Mouse (Mus musculus): ENCODE results near the gene Zfp445. TPM values are rescaled to one million over a fixed set of nuclear protein-coding genes. Genes with fewer than 3 reads are reported as not detected.

The Zfp445 gene
- polyA plus RNA-seq (2015; fragmentation: Nextera tagmentation; extraction: Ambion mirVana) = 96.8 and 102 TPM in 2 replicates

- peaks cover 21% of the 10 kb centered on the region for H3K36me3 ChIP-seq
- peak; percentile 93 for ATAC-seq (ENCODE audit: low FRiP score)
- WGBS = 2% methylated on average over 34 of the region's 34 CpGs
- peaks cover 8% of the 10 kb centered on the region; the same call in 1 of the 2 replicates for H3K27me3 ChIP-seq
- peak within 1 kb of the TSS; percentile 68 for H3K4me2 ChIP-seq
- peak within 1 kb of the TSS; percentile 81 for H3K27ac ChIP-seq
- peaks cover 17% of the 10 kb centered on the region for H3K4me1 ChIP-seq (replicated peaks)
- peak within 1 kb of the TSS; percentile 88 for H3K9ac ChIP-seq
- H3K9me3 ChIP-seq = peaks cover 13% of the 10 kb centered on the region; the same call in 1 of the 2 replicates
- peak within 1 kb of the TSS; percentile 67 for H3K4me3 ChIP-seq
Measured at GRCm38 (mm10) chr9:122865697-122866166, at the start of gene Zfp445. TSS of gene Zfp445 (minus strand) at chr9:122866006.

GRCm38 (mm10) chr9:122902717-122903535 is 37.1 kb upstream of the Zfp445 start:
- peak overlapping the region; percentile 54 for H3K4me3 ChIP-seq
- H3K27ac ChIP-seq = peak overlapping the region; percentile 81
- H3K9ac ChIP-seq = peak overlapping the region; percentile 82
- peaks cover 22% of the 10 kb centered on the region for H3K36me3 ChIP-seq
- H3K4me1 ChIP-seq (replicated peaks) = peaks cover 16% of the 10 kb centered on the region
- peak overlapping the region; percentile 71 for H3K4me2 ChIP-seq
- no peaks in the 10 kb centered on the region for H3K27me3 ChIP-seq
- peaks cover 3% of the 10 kb centered on the region for H3K9me3 ChIP-seq
- ATAC-seq (ENCODE audit: low FRiP score) = peak; percentile 99
- 15% methylated on average over 32 of the region's 32 CpGs for WGBS

DNA sequence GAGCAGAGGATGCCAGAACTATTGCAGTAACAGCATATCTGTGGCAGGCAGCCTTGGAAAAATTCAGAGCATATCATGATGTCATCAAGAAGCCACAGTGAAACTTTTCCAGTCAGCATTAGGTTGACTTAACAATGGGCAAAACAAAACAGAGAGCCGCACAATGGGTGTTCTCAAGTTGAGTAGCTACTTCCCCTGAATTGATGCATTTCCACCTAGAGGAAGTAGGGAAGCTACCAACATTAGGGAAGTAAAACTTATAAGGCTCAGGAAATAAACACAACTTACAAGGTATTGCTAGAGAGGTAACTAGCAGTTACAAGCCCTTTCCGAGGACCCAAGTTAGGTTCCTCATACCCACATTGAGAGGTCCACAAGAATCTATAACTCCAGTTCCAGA is 35.2 kb upstream of the Zfp445 start:
- Histone ChIP-seq H3K4me1 (replicated peaks) (peaks cover 16% of the 10 kb centered on the region), H3K9ac (no peak overlapping the region), H3K9me3 (peaks cover 1% of the 10 kb centered on the region; the same call in 1 of the 2 replicates), H3K4me2 (no peak overlapping the region), H3K27ac (no peak overlapping the region), H3K36me3 (peaks cover 19% of the 10 kb centered on the region), H3K4me3 (no peak overlapping the region), H3K27me3 (no peaks in the 10 kb centered on the region)
- ATAC-seq (ENCODE audit: low FRiP score) = no peak
- 92% methylated on average over 2 of the region's 2 CpGs for WGBS

- H3K9me3 ChIP-seq = no peaks in the 10 kb centered on the region
- peak; percentile 95 for ATAC-seq (ENCODE audit: low FRiP score)
- peak overlapping the region; percentile 82 for H3K4me2 ChIP-seq
- WGBS = 7% methylated on average over 54 of the region's 54 CpGs
- peak overlapping the region; percentile 73 for H3K4me3 ChIP-seq
- peaks cover 8% of the 10 kb centered on the region; the same call in 1 of the 2 replicates for H3K27me3 ChIP-seq
- peaks cover 12% of the 10 kb centered on the region for H3K4me1 ChIP-seq (replicated peaks)
- H3K36me3 ChIP-seq = peaks cover 27% of the 10 kb centered on the region
- peak overlapping the region; percentile 69 for H3K27ac ChIP-seq
- peak overlapping the region; percentile 85 for H3K9ac ChIP-seq
Measured at GRCm38 (mm10) chr9:122886372-122887179, 20.8 kb upstream of the Zfp445 start.

DNA sequence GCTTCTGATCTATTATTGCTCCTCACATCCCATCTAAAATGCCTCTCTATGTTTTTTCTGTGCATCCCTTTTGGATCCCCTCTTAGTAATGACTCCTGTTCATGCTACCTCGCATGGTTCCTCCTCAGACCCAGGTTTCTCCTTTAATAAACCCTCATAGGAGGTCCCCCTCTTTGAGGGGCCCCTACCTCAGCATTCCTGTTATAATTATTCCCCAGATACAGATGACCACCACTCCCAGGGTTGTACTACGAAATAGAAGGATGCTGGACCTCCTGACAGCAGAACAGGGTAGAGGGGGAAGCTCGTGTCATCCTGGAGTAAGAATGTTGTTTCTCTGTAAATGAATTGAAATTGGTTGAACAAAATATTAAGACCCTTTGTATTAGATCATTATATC is 19.6 kb upstream of the Zfp445 start, which contains the start of gene Zkscan7:
Zkscan7 (plus strand) TSS at position 301 of the 400 bp plus-strand sequence.
- no peak for ATAC-seq (ENCODE audit: low FRiP score)
- WGBS = 88% methylated on average over 3 of the region's 3 CpGs
- peak within 1 kb of the TSS; percentile 85 for H3K9ac ChIP-seq

GRCm38 (mm10) chr9:122875145-122875544 is 9.3 kb upstream of the Zfp445 start:
- Histone ChIP-seq H3K4me2 (no peak overlapping the region), H3K9me3 (no peaks in the 10 kb centered on the region), H3K9ac (no peak overlapping the region), H3K27me3 (peaks cover 10% of the 10 kb centered on the region; the same call in 1 of the 2 replicates), H3K4me3 (no peak overlapping the region), H3K36me3 (no peaks in the 10 kb centered on the region), H3K27ac (no peak overlapping the region), H3K4me1 (replicated peaks) (no peaks in the 10 kb centered on the region)
- 91% methylated on average over 2 of the region's 2 CpGs for WGBS
- ATAC-seq (ENCODE audit: low FRiP score) = no peak

More for the DNA sequence above, 19.6 kb upstream of the Zfp445 start, which contains the start of gene Zkscan7:
- Histone ChIP-seq H3K4me2 (peak within 1 kb of the TSS; percentile 82), H3K27ac (peak within 1 kb of the TSS; percentile 48; the same call in 1 of the 2 replicates), H3K4me3 (peak within 1 kb of the TSS; percentile 73), H3K27me3 (peaks cover 8% of the 10 kb centered on the region; the same call in 1 of the 2 replicates), H3K4me1 (replicated peaks) (peaks cover 12% of the 10 kb centered on the region), H3K9me3 (no peaks in the 10 kb centered on the region), H3K36me3 (peaks cover 17% of the 10 kb centered on the region; the same call in 1 of the 2 replicates)

GRCm38 (mm10) chr9:122874653-122875052 is 8.8 kb upstream of the Zfp445 start:
- Histone ChIP-seq H3K36me3 (no peaks in the 10 kb centered on the region), H3K9me3 (no peaks in the 10 kb centered on the region), H3K27me3 (peaks cover 13% of the 10 kb centered on the region; the same call in 1 of the 2 replicates), H3K9ac (no peak overlapping the region), H3K27ac (no peak overlapping the region), H3K4me2 (no peak overlapping the region), H3K4me1 (replicated peaks) (no peaks in the 10 kb centered on the region), H3K4me3 (no peak overlapping the region)
- 72% methylated on average over 1 of the region's 1 CpGs for WGBS
- no peak for ATAC-seq (ENCODE audit: low FRiP score)

- H3K4me2 ChIP-seq = no peak overlapping the region
- H3K9ac ChIP-seq = no peak overlapping the region
- no peak overlapping the region for H3K27ac ChIP-seq
- no peaks in the 10 kb centered on the region for H3K4me1 ChIP-seq (replicated peaks)
- no peaks in the 10 kb centered on the region for H3K36me3 ChIP-seq
- peaks cover 13% of the 10 kb centered on the region; the same call in 1 of the 2 replicates for H3K27me3 ChIP-seq
- no peak overlapping the region for H3K4me3 ChIP-seq
- WGBS = 92% methylated on average over 4 of the region's 4 CpGs
- ATAC-seq (ENCODE audit: low FRiP score) = no peak
- H3K9me3 ChIP-seq = no peaks in the 10 kb centered on the region
Measured at GRCm38 (mm10) chr9:122872595-122872994, 6.8 kb upstream of the Zfp445 start.

GRCm38 (mm10) chr9:122866192-122866591 is 386 bp upstream of the Zfp445 start:
- peak overlapping the region; percentile 88; the same call in 1 of the 2 replicates for H3K9ac ChIP-seq

DNA sequence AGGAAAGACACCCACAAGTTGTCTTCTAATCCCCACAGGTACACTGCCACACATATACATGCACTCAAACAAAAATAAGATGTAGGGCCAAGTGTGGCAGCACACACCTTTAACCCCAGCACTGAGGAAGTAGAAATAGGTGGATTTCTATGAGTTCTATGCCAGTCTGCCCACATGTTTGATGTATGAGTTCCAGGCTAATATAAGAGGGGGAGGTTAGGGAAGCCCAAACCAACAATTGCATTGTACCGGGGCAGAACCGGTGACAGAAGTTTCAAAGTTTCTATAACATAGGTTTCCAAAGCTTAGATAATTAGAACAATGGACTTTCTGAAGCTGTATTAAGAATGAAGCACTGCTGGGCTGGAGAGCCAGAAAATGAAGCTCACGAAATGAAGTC is 958 bp downstream of the Zfp445 start:
- peak overlapping the region; percentile 68 for H3K4me2 ChIP-seq
- WGBS = 68% methylated on average over 3 of the region's 3 CpGs

More at GRCm38 (mm10) chr9:122866192-122866591, 386 bp upstream of the Zfp445 start:
- WGBS = 90% methylated on average over 4 of the region's 4 CpGs
- H3K4me2 ChIP-seq = peak overlapping the region; percentile 68
- peak; percentile 55 for ATAC-seq (ENCODE audit: low FRiP score)
- peaks cover 17% of the 10 kb centered on the region for H3K4me1 ChIP-seq (replicated peaks)
- H3K4me3 ChIP-seq = peak overlapping the region; percentile 67
- peaks cover 8% of the 10 kb centered on the region; the same call in 1 of the 2 replicates for H3K9me3 ChIP-seq
- peaks cover 8% of the 10 kb centered on the region; the same call in 1 of the 2 replicates for H3K27me3 ChIP-seq
- no peak overlapping the region for H3K27ac ChIP-seq
- H3K36me3 ChIP-seq = peaks cover 16% of the 10 kb centered on the region

DNA sequence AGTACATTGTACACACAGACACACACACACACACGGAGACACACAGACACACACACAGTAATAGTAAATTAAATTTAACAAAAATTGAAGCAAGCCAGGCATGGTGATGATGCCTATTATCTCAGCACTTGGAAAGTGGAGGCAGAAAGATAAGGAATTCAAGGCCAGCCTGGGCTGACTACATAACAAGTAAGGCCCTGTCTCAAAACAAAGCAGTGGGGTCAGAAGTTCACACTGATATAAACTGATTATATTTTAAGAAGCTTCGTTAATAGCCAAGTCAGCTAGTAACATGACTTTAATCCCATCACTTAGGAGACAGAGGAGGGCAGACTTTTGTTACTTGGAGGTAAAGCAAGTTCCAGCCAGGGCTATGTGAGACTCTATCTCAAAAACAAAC is 2.1 kb downstream of the Zfp445 start:
- ATAC-seq (ENCODE audit: low FRiP score) = no peak
- 95% methylated on average over 2 of the region's 2 CpGs for WGBS
- Histone ChIP-seq H3K9me3 (peaks cover 20% of the 10 kb centered on the region; the same call in 1 of the 2 replicates), H3K36me3 (peaks cover 41% of the 10 kb centered on the region), H3K27ac (no peak overlapping the region), H3K27me3 (no peaks in the 10 kb centered on the region), H3K4me1 (replicated peaks) (peaks cover 17% of the 10 kb centered on the region), H3K4me3 (no peak overlapping the region), H3K9ac (no peak overlapping the region), H3K4me2 (peak overlapping the region; percentile 68)

More for the DNA sequence above, 958 bp downstream of the Zfp445 start:
- Histone ChIP-seq H3K27me3 (0 out of 2 replicates have a peak, but pooled peaks cover 2% of the 10 kb centered on the region), H3K9me3 (peaks cover 20% of the 10 kb centered on the region; the same call in 1 of the 2 replicates), H3K9ac (peak overlapping the region; percentile 88), H3K4me1 (replicated peaks) (peaks cover 17% of the 10 kb centered on the region), H3K4me3 (peak overlapping the region; percentile 67), H3K27ac (no peak overlapping the region), H3K36me3 (peaks cover 30% of the 10 kb centered on the region)
- no peak for ATAC-seq (ENCODE audit: low FRiP score)
